Mouse (Mus musculus): ENCODE data around the gene Tmem209.

Gene Tmem209

GRCm38 (mm10) chr6:30509265-30510239 lies at the start of gene Tmem209, which contains the start of gene Ssmem1:
Gene Tmem209, minus strand, starts transcription at chr6:30509783.
Gene Ssmem1, plus strand, starts transcription at chr6:30509849.
- DNase-seq (ENCODE audit: low read depth, low spot score) = peak; percentile 96

GRCm38 (mm10) chr6:30556080-30556479 lies 46.5 kb upstream of the Tmem209 start:
- no peak for DNase-seq (ENCODE audit: low read depth, low spot score)

GRCm38 (mm10) chr6:30554621-30555170 lies 45.1 kb upstream of the Tmem209 start:
- no peak for DNase-seq (ENCODE audit: low read depth, low spot score)

GRCm38 (mm10) chr6:30554092-30554491 lies 44.5 kb upstream of the Tmem209 start:
- DNase-seq (ENCODE audit: low read depth, low spot score) = no peak

- no peak for DNase-seq (ENCODE audit: low read depth, low spot score)
Observed at GRCm38 (mm10) chr6:30553381-30554010, 43.9 kb upstream of the Tmem209 start.

- DNase-seq (ENCODE audit: low read depth, low spot score) = no peak
Observed at GRCm38 (mm10) chr6:30552628-30553027, 43.0 kb upstream of the Tmem209 start.

GRCm38 (mm10) chr6:30551644-30552580 lies 42.3 kb upstream of the Tmem209 start:
- peak; percentile 74 for DNase-seq (ENCODE audit: low read depth, low spot score)

GRCm38 (mm10) chr6:30551193-30551515 lies 41.6 kb upstream of the Tmem209 start:
- no peak for DNase-seq (ENCODE audit: low read depth, low spot score)

- DNase-seq (ENCODE audit: low read depth, low spot score) = no peak
Observed at GRCm38 (mm10) chr6:30550496-30551192, 41.1 kb upstream of the Tmem209 start.

GRCm38 (mm10) chr6:30549231-30549761 lies 39.7 kb upstream of the Tmem209 start:
- DNase-seq (ENCODE audit: low read depth, low spot score) = no peak

GRCm38 (mm10) chr6:30547656-30548306 lies 38.2 kb upstream of the Tmem209 start:
- DNase-seq (ENCODE audit: low read depth, low spot score) = no peak

- peak; percentile 64 for DNase-seq (ENCODE audit: low read depth, low spot score)
Observed at GRCm38 (mm10) chr6:30547274-30547645, 37.7 kb upstream of the Tmem209 start.

GRCm38 (mm10) chr6:30546571-30547273 lies 37.1 kb upstream of the Tmem209 start:
- DNase-seq (ENCODE audit: low read depth, low spot score) = no peak

- no peak for DNase-seq (ENCODE audit: low read depth, low spot score)
Observed at GRCm38 (mm10) chr6:30545689-30546088, 36.1 kb upstream of the Tmem209 start.

- no peak for DNase-seq (ENCODE audit: low read depth, low spot score)
Observed at GRCm38 (mm10) chr6:30543851-30544250, 34.3 kb upstream of the Tmem209 start.

GRCm38 (mm10) chr6:30543077-30543476 lies 33.5 kb upstream of the Tmem209 start:
- DNase-seq (ENCODE audit: low read depth, low spot score) = no peak

- DNase-seq (ENCODE audit: low read depth, low spot score) = no peak
Observed at GRCm38 (mm10) chr6:30542277-30542676, 32.7 kb upstream of the Tmem209 start.

- DNase-seq (ENCODE audit: low read depth, low spot score) = no peak
Observed at GRCm38 (mm10) chr6:30541009-30541799, 31.6 kb upstream of the Tmem209 start, which contains the start of gene Cpa2. Gene Cpa2, plus strand, starts transcription at chr6:30541582.
